Mouse (Mus musculus) CH12.LX (cell line): Measurements from ENCODE around the gene N4bp2l1.

Source experiments
- BHLHE40 ChIP-seq: IDR thresholded peaks from 2 replicates; pipeline ENCODE4 v1.6.1; 2011; ENCODE audit warnings: mild to moderate bottlenecking, low read depth, low read length, improper control_type of control experiment
- CHD2 ChIP-seq: IDR thresholded peaks from 2 replicates; pipeline ENCODE4 v1.6.1; 2011; ENCODE audit warnings: low read length, improper control_type of control experiment
- CTCF ChIP-seq, 2 experiments: IDR thresholded peaks in 1 of 2; conservative IDR thresholded peaks in 1 of 2; 2 replicates each; pipeline ENCODE4 v1.5.1; 2011 to 2012; ENCODE audit warnings: low read depth in 2 of 2, low read length in 2 of 2, improper control_type of control experiment in 1 of 2, inconsistent platforms in 1 of 2, mild to moderate bottlenecking in 1 of 2, moderate library complexity in 1 of 2
- E2F4 ChIP-seq: IDR thresholded peaks from 2 replicates; pipeline ENCODE4 v1.6.1; 2011; ENCODE audit warnings: low read depth, low read length, improper control_type of control experiment; ENCODE audit not compliant: insufficient replicate concordance
- EP300 ChIP-seq: IDR thresholded peaks from 2 replicates; pipeline ENCODE4 v1.6.1; 2011; ENCODE audit warnings: low read length, improper control_type of control experiment
- JUND ChIP-seq: conservative IDR thresholded peaks from 2 replicates; pipeline ENCODE4 v1.6.1; 2011; ENCODE audit warnings: low read depth, low read length, improper control_type of control experiment
- POLR2A ChIP-seq: IDR thresholded peaks from 2 replicates; pipeline ENCODE4 v1.6.1; 2011; ENCODE audit warnings: low read depth, mild to moderate bottlenecking, improper control_type of control experiment, low read length
- RAD21 ChIP-seq: IDR thresholded peaks from 2 replicates; pipeline ENCODE4 v1.6.1; 2011; ENCODE audit warnings: low read depth, mild to moderate bottlenecking, low read length, improper control_type of control experiment, moderate library complexity
- TBP ChIP-seq: conservative IDR thresholded peaks from 2 replicates; pipeline ENCODE4 v1.6.1; 2011; ENCODE audit warnings: low read depth, low read length, improper control_type of control experiment
- TCF12 ChIP-seq: IDR thresholded peaks from 2 replicates; pipeline ENCODE4 v1.6.1; 2014; ENCODE audit warnings: low read depth, mild to moderate bottlenecking, inconsistent platforms, low read length, improper control_type of control experiment
- UBTF ChIP-seq: IDR thresholded peaks from 2 replicates; pipeline ENCODE4 v1.6.1; 2012; ENCODE audit warnings: low read depth, mild to moderate bottlenecking, inconsistent platforms, low read length, improper control_type of control experiment, moderate library complexity
- ZC3H11A ChIP-seq: IDR thresholded peaks from 2 replicates; pipeline ENCODE4 v1.6.1; 2012; ENCODE audit warnings: low read depth, mild to moderate bottlenecking, inconsistent platforms, low read length, improper control_type of control experiment

GRCm38 (mm10) chr5:150641440-150641839 is 44.5 kb upstream of the N4bp2l1 start:
- TF ChIP-seq ZC3H11A, result no peak
- no peak for TF ChIP-seq UBTF
- no peak for TF ChIP-seq BHLHE40
- TF ChIP-seq CHD2, result no peak
- TF ChIP-seq RAD21, result no peak
- TF ChIP-seq CTCF (conservative IDR thresholded peaks at IDR 0.05 in 1 of 2, IDR thresholded peaks at IDR 0.05 in 1 of 2; ENCODE audit: low read depth in 2 of 2, low read length in 2 of 2), result no peak
- no peak for TF ChIP-seq TCF12
- no peak for TF ChIP-seq EP300
- TF ChIP-seq JUND, result no peak
- no peak for TF ChIP-seq POLR2A
- TF ChIP-seq TBP, result no peak
- TF ChIP-seq E2F4, result no peak
